Mouse (Mus musculus): ENCODE measurements around the gene Tbc1d10c. TPM values are rescaled to one million over a fixed set of nuclear protein-coding genes. Genes with fewer than 3 reads are reported as not detected.

The Tbc1d10c gene
- polyA plus RNA-seq, 1 experiment = 9.1 TPM

DNA sequence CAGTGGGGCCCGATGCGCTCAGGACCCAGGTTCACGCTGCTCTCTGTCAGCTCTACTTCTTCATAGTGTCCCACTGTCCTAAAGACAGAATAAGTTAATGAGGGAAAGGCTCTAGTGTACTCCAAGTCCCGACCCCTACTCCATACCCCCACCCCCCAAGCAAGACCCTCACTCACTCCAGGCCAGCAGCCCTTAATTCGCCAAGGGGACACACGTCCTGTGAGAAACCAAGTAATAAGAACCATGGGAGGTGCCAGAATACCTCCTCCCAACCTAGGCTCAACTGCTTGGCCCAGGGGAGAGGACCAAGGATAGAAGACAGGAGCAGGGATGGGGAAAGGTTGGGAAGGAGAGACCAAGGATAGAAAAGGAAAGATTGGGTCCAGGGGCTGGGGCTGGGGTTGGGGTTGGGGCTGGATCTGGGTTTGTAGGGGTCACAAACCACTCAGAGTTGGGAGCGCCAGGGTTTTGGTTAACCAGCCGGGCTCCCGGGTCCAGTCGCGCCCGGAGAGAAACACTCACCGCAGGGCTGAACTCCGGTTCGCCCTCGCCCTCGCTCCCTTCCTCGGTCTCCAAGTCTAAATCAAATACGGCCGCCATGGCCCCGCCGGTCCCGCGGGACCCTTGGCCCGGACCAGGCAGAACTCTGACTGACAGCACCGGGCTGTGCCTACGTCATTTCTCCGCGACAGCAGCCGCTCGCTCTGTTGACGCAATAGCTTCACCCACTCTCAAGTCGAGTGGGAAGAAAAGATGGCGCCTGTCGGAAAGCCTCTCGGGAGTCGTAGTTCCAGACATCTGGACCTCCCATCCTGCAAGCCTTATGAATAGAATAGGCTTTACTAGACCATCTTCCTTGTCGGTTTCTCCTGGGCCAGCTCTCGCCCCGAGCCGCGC, 28.2 kb downstream of the Tbc1d10c start, which contains the start of gene Rps6kb2:
Gene Rps6kb2, minus strand, starts transcription at position 709 of the 897 bp plus-strand sequence.
- Histone ChIP-seq H3K4me1 (ENCODE audit: control insufficient read depth, insufficient read depth, low read length) (peaks cover 7% of the 10 kb centered on the region; the same call in 1 of the 2 replicates), H3K27ac (ENCODE audit: insufficient read depth, low read depth, low read length) (no peak within 1 kb of the TSS), H3K4me3 (ENCODE audit: insufficient read depth, low read depth, low read length) (peak within 1 kb of the TSS; percentile 81), H3K36me3 (ENCODE audit: control insufficient read depth, insufficient read depth, low read length) (no peaks in the 10 kb centered on the region), H3K27me3 (replicated peaks; ENCODE audit: control insufficient read depth, insufficient read depth, low read length) (no peaks in the 10 kb centered on the region)
- TF ChIP-seq POLR2A (IDR thresholded peaks at IDR 0.05; ENCODE audit: low read depth, low read length) (peak; percentile 51), CTCF (conservative IDR thresholded peaks at IDR 0.05; ENCODE audit: insufficient read depth, insufficient read length, low read depth, low read length) (no peak)
- DNase-seq = peak; percentile 98
- 7% methylated on average over 42 of the region's 42 CpGs for WGBS

GRCm38 (mm10) chr19:4159049-4159448, 32.0 kb downstream of the Tbc1d10c start:
- no peak for DNase-seq
- H3K36me3 ChIP-seq (ENCODE audit: control insufficient read depth, insufficient read depth, low read length) = no peaks in the 10 kb centered on the region
- H3K27ac ChIP-seq (ENCODE audit: insufficient read depth, low read depth, low read length) = no peak overlapping the region
- no peak overlapping the region for H3K4me3 ChIP-seq (ENCODE audit: insufficient read depth, low read depth, low read length)
- TF ChIP-seq CTCF (conservative IDR thresholded peaks at IDR 0.05; ENCODE audit: insufficient read depth, insufficient read length, low read depth, low read length) = no peak
- TF ChIP-seq POLR2A (IDR thresholded peaks at IDR 0.05; ENCODE audit: low read depth, low read length) = no peak
- H3K4me1 ChIP-seq (ENCODE audit: control insufficient read depth, insufficient read depth, low read length) = peaks cover 7% of the 10 kb centered on the region; the same call in 1 of the 2 replicates
- no peaks in the 10 kb centered on the region for H3K27me3 ChIP-seq (replicated peaks; ENCODE audit: control insufficient read depth, insufficient read depth, low read length)
- WGBS = 95% methylated on average over 8 of the region's 8 CpGs

DNA sequence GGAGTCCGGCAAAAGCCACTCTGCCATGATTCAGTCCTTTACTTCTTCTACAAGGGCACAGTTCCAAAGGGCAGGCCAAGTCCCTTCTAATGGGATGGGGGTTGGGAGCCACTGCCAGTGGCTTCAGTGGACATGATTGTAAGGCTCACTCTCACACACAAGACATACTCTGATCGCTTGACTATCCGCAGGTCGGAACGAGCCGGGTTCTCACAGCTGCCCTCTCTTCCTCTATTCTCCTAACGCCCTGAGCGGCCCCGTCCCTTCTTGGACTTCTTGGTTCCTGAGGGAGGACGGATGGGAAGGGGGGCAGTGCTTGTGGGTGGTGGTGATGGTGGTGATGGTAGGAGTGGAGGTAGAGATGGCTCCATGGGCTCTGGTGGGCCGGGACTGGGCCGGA, 34.3 kb downstream of the Tbc1d10c start:
- H3K4me3 ChIP-seq (ENCODE audit: insufficient read depth, low read depth, low read length) = no peak overlapping the region
- H3K27ac ChIP-seq (ENCODE audit: insufficient read depth, low read depth, low read length) = no peak overlapping the region
- H3K36me3 ChIP-seq (ENCODE audit: control insufficient read depth, insufficient read depth, low read length) = no peaks in the 10 kb centered on the region
- no peak for DNase-seq
- WGBS = 75% methylated on average over 12 of the region's 12 CpGs
- no peak for TF ChIP-seq POLR2A (IDR thresholded peaks at IDR 0.05; ENCODE audit: low read depth, low read length)
- no peak for TF ChIP-seq CTCF (conservative IDR thresholded peaks at IDR 0.05; ENCODE audit: insufficient read depth, insufficient read length, low read depth, low read length)
- no peaks in the 10 kb centered on the region for H3K4me1 ChIP-seq (ENCODE audit: control insufficient read depth, insufficient read depth, low read length)
- H3K27me3 ChIP-seq (replicated peaks; ENCODE audit: control insufficient read depth, insufficient read depth, low read length) = no peaks in the 10 kb centered on the region

- Histone ChIP-seq H3K36me3 (ENCODE audit: control insufficient read depth, insufficient read depth, low read length) (no peaks in the 10 kb centered on the region), H3K4me3 (ENCODE audit: insufficient read depth, low read depth, low read length) (no peak overlapping the region), H3K27ac (ENCODE audit: insufficient read depth, low read depth, low read length) (no peak overlapping the region), H3K4me1 (ENCODE audit: control insufficient read depth, insufficient read depth, low read length) (no peaks in the 10 kb centered on the region), H3K27me3 (replicated peaks; ENCODE audit: control insufficient read depth, insufficient read depth, low read length) (no peaks in the 10 kb centered on the region)
- no peak for DNase-seq
- 68% methylated on average over 20 of the region's 20 CpGs for whole genome bisulfite sequencing
- no peak for TF ChIP-seq POLR2A (IDR thresholded peaks at IDR 0.05; ENCODE audit: low read depth, low read length)
- no peak for TF ChIP-seq CTCF (conservative IDR thresholded peaks at IDR 0.05; ENCODE audit: insufficient read depth, insufficient read length, low read depth, low read length)
These were observed 35.0 kb downstream of the Tbc1d10c start for GRCm38 (mm10) chr19:4156073-4156579.

DNA sequence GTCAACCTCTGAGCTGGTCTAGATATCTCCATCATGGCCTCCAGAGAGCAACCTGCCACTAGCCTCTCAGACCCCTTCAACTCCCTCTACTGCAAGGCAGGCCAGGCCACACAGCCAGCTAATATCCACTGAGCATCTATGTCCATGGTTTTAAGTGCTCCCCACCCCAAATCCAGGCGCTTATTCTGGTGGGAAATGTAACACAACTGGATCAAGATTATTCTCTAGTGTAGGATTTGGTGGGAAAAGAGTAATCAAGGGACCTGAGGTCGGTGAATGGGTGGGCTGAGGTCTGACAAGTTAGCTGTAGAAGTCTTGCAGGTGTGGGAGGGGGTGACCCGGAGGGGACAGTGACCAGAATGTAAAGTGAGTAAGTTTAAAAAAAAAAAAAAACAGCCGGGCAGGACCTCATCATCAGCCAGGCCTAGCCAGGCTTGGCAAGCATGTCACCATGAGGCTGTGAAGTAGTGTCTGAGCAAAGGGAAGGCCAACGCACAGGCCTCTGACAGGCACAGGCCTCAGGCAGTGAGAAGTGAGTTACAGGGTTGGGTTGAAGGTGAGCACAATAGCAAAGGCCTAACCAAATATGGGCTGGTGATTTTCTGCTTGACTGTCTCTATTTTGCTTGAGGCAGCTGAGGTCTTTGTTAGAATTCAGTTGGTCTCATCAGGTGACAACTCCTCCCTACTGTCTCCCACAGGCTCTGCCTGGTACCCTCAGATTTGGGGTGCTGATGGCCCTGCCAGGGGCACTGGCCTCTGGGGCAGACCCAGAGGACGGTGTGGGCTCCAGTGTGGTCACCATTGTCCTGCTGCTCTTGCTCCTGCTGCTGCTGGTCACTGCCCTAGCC, 35.6 kb downstream of the Tbc1d10c start:
- no peak for DNase-seq
- no peak for TF ChIP-seq CTCF (conservative IDR thresholded peaks at IDR 0.05; ENCODE audit: insufficient read depth, insufficient read length, low read depth, low read length)
- TF ChIP-seq POLR2A (IDR thresholded peaks at IDR 0.05; ENCODE audit: low read depth, low read length) = no peak
- Histone ChIP-seq H3K36me3 (ENCODE audit: control insufficient read depth, insufficient read depth, low read length) (no peaks in the 10 kb centered on the region), H3K4me3 (ENCODE audit: insufficient read depth, low read depth, low read length) (no peak overlapping the region), H3K27me3 (replicated peaks; ENCODE audit: control insufficient read depth, insufficient read depth, low read length) (no peaks in the 10 kb centered on the region), H3K4me1 (ENCODE audit: control insufficient read depth, insufficient read depth, low read length) (no peaks in the 10 kb centered on the region), H3K27ac (ENCODE audit: insufficient read depth, low read depth, low read length) (no peak overlapping the region)
- 52% methylated on average over 6 of the region's 6 CpGs for WGBS

- no peak for DNase-seq
- TF ChIP-seq CTCF (conservative IDR thresholded peaks at IDR 0.05; ENCODE audit: insufficient read depth, insufficient read length, low read depth, low read length) (no peak), POLR2A (IDR thresholded peaks at IDR 0.05; ENCODE audit: low read depth, low read length) (no peak)
- Histone ChIP-seq H3K27me3 (replicated peaks; ENCODE audit: control insufficient read depth, insufficient read depth, low read length) (no peaks in the 10 kb centered on the region), H3K4me1 (ENCODE audit: control insufficient read depth, insufficient read depth, low read length) (peaks cover 3% of the 10 kb centered on the region), H3K27ac (ENCODE audit: insufficient read depth, low read depth, low read length) (no peak overlapping the region), H3K36me3 (ENCODE audit: control insufficient read depth, insufficient read depth, low read length) (no peaks in the 10 kb centered on the region), H3K4me3 (ENCODE audit: insufficient read depth, low read depth, low read length) (no peak overlapping the region)
- WGBS = 80% methylated on average over 13 of the region's 13 CpGs
These were observed 36.5 kb downstream of the Tbc1d10c start for GRCm38 (mm10) chr19:4154437-4155222.

Data from kidney, adult 2 months (tissue).